9 mouse cellular contexts compared by ENCODE assay signal in the genomic region with DNA sequence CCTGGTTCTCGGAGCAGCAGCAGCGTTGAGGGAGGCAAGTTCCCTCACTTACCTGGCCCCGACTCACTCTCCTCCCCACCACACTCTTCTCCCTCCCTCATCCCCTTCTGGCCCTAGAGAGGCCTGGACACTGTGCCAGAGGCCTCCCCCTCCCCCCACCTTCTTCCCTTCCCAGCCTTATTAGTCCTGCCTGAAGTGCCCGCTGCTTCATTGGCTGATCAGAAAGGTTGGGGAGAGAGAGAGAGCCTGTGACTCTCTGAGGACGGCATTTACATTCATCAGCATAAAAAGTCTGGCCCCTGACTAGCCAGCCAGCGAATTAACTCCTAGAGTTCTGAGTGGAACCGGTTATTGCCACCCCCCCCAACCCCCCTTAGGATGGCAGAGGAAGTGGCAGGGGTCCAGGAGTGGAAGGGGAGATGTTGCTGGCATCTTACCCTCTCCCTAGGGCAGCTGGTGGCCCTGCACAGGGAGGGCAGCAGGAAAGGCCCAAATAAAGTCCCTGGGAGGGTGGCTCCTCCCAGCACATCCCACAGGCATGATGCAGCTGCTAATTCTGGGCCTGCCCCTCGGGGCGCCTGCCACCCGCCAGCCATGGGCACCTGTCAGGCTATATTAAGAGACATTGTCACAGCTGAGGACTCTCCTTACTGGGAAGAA. TPM values are rescaled to one million over a fixed set of nuclear protein-coding genes. Genes with fewer than 3 reads are reported as not detected.
DNase-seq lines count a peak whose midpoint lies in the region; ATAC-seq and TF ChIP-seq lines count a peak whose summit lies in the region.
"Had no signal": no experiment of that assay in that cellular context is flagged by ENCODE, and none has a peak within 500 bp of the region (broad histone marks: within the 10 kb centered on the region; RNA-seq: fewer than 3 reads in every experiment).

No protein-coding gene starts in this region.

- TF ChIP-seq POLR2A in heart, adult 2 months (IDR thresholded peaks at IDR 0.05; ENCODE audit: insufficient read depth, low read depth, low read length) = peak; percentile 87
- no peak for TF ChIP-seq POLR2A in small intestine, adult 2 months (IDR thresholded peaks at IDR 0.05; ENCODE audit: low read depth, low read length)

- H3K79me2 ChIP-seq in heart, adult 2 months (replicated peaks; ENCODE audit: control insufficient read depth, insufficient read depth, low read length) = no peaks in the 10 kb centered on the region

- H3K36me3 ChIP-seq in heart, adult 2 months (ENCODE audit: control insufficient read depth, insufficient read depth, low read length) = no peaks in the 10 kb centered on the region
- H3K36me3 ChIP-seq in small intestine, adult 2 months (ENCODE audit: control insufficient read depth, insufficient read depth, low read length) = no peaks in the 10 kb centered on the region

- peak; percentile 39 for DNase-seq in layer of hippocampus, adult 11-12 months (ENCODE audit: low spot score)
- no peak for DNase-seq in layer of hippocampus, postnatal 36 days
- DNase-seq in cerebellum, postnatal 36 days = peak; percentile 46 to 49
- DNase-seq in heart, adult 2 months = peak; percentile 70 to 86
- DNase-seq in kidney, postnatal 36 days = peak; percentile 16 to 43
- no peak for DNase-seq in adrenal gland, postnatal 4 days (ENCODE audit: low spot score in 2 of 2)

- peak; percentile 55 for TF ChIP-seq EP300 in heart, adult 2 months (IDR thresholded peaks at IDR 0.05; ENCODE audit: insufficient read depth, low read depth, low read length)

- H3K27me3 ChIP-seq in heart, adult 2 months (ENCODE audit: control insufficient read depth, insufficient read depth, low read length) = no peaks in the 10 kb centered on the region
- no peaks in the 10 kb centered on the region for H3K27me3 ChIP-seq in small intestine, adult 2 months (ENCODE audit: control insufficient read depth, insufficient read depth, low read length)

- H3K4me3 ChIP-seq in heart, adult 2 months = peak overlapping the region; percentile 32
- no peak overlapping the region for H3K4me3 ChIP-seq in small intestine, adult 2 months (ENCODE audit: low read depth, low read length)
- H3K4me3 ChIP-seq: megakaryocyte, embryonic 14.5 days had no signal

- peaks cover 7% of the 10 kb centered on the region for H3K4me1 ChIP-seq in heart, adult 2 months (ENCODE audit: control insufficient read depth, insufficient read depth, low read length)
- H3K4me1 ChIP-seq in small intestine, adult 2 months (ENCODE audit: control insufficient read depth, insufficient read depth, insufficient read length, low read length) = peaks cover 11% of the 10 kb centered on the region

- 32% methylated on average over 10 of the region's 10 CpGs for WGBS in heart, adult 2 months
- 69% methylated on average over 10 of the region's 10 CpGs for WGBS in small intestine, adult 2 months

- no peak for ATAC-seq in CD4-positive, CD25-positive, alpha-beta regulatory T cell, adult 4 months

- peak overlapping the region; percentile 99 for H3K27ac ChIP-seq in heart, adult 2 months
- H3K27ac ChIP-seq in small intestine, adult 2 months (ENCODE audit: insufficient read depth, low read depth, low read length) = peak overlapping the region; percentile 54; the same call in 1 of the 2 replicates

- intact Hi-C loops in heart, adult 2 months (cut with DNase I) = no loop called here

- no peak for TF ChIP-seq CTCF in heart, adult 2 months (IDR thresholded peaks at IDR 0.05)
- TF ChIP-seq CTCF in small intestine, adult 2 months (IDR thresholded peaks at IDR 0.05; ENCODE audit: extremely low read depth, insufficient read length, insufficient replicate concordance, low read depth, low read length) = no peak

- peak overlapping the region; percentile 72 for H3K9ac ChIP-seq in heart, adult 2 months (ENCODE audit: low read depth, low read length)

RNA-seq across cellular contexts. Expression of a gene that starts 4.0 kb away (rescaled TPM):
- total RNA-seq in layer of hippocampus, postnatal 36 days (2021) = 100 to 1,000 TPM; 203 to 221 TPM
- 100 to 1,000 TPM in 1 of 2 experiments, 10 to 100 TPM in 1; 88.5 to 103 TPM for total RNA-seq in heart, adult 2 months (2021)
- 45.6 and 51.1 TPM in 2 replicates for polyA plus RNA-seq in heart, adult 2 months (2012; rRNA removed)
- 4.2 and 6.5 TPM in 2 replicates for polyA plus RNA-seq in small intestine, adult 2 months (2012; rRNA removed)
- total RNA-seq in adrenal gland, postnatal 4 days (2021) = 10 to 100 TPM; 17.7 to 19.1 TPM
- polyA plus RNA-seq in CD4-positive, CD25-positive, alpha-beta regulatory T cell, adult 4 months (2017; shearing (Covaris generic)) = 1 to 10 TPM; 4.9 to 7.0 TPM

RNA-seq across cellular contexts. Expression of a gene that starts 15.8 kb away (rescaled TPM):
- total RNA-seq in layer of hippocampus, postnatal 36 days (2021) = not detected
- total RNA-seq in heart, adult 2 months (2021) = not detected
- not detected in 2 replicates for polyA plus RNA-seq in heart, adult 2 months (2012; rRNA removed)
- not detected in 2 replicates for polyA plus RNA-seq in small intestine, adult 2 months (2012; rRNA removed)
- total RNA-seq in adrenal gland, postnatal 4 days (2021) = not detected
- under 1 TPM in 1 of 2 experiments, not detected in 1; 0.48 TPM for polyA plus RNA-seq in CD4-positive, CD25-positive, alpha-beta regulatory T cell, adult 4 months (2017; shearing (Covaris generic))

RNA-seq across cellular contexts. Expression of a gene that starts 37.1 kb away (rescaled TPM):
- total RNA-seq in layer of hippocampus, postnatal 36 days (2021) = 100 to 1,000 TPM; 148 to 149 TPM
- total RNA-seq in heart, adult 2 months (2021) = 1 to 10 TPM; 5.0 to 5.8 TPM
- polyA plus RNA-seq in heart, adult 2 months (2012; rRNA removed) = 4.8 and 7.8 TPM in 2 replicates
- polyA plus RNA-seq in small intestine, adult 2 months (2012; rRNA removed) = 0.37 and 0.46 TPM in 2 replicates
- 1 to 10 TPM; 3.4 to 5.4 TPM for total RNA-seq in adrenal gland, postnatal 4 days (2021)
- under 1 TPM in 1 of 2 experiments, not detected in 1; 0.05 TPM for polyA plus RNA-seq in CD4-positive, CD25-positive, alpha-beta regulatory T cell, adult 4 months (2017; shearing (Covaris generic))

RNA-seq across cellular contexts. Expression of a gene that starts 46.7 kb away (rescaled TPM):
- 100 to 1,000 TPM; 188 to 194 TPM for total RNA-seq in layer of hippocampus, postnatal 36 days (2021)
- 100 to 1,000 TPM; 238 to 254 TPM for total RNA-seq in heart, adult 2 months (2021)
- polyA plus RNA-seq in heart, adult 2 months (2012; rRNA removed) = 127 and 204 TPM in 2 replicates
- 44.3 and 78.2 TPM in 2 replicates for polyA plus RNA-seq in small intestine, adult 2 months (2012; rRNA removed)
- 100 to 1,000 TPM; 283 to 294 TPM for total RNA-seq in adrenal gland, postnatal 4 days (2021)
- 100 to 1,000 TPM; 164 to 202 TPM for polyA plus RNA-seq in CD4-positive, CD25-positive, alpha-beta regulatory T cell, adult 4 months (2017; shearing (Covaris generic))

RNA-seq across cellular contexts. Expression of a gene that starts 56.7 kb away (rescaled TPM):
- total RNA-seq in layer of hippocampus, postnatal 36 days (2021) = 1 to 10 TPM; 8.3 to 8.9 TPM
- total RNA-seq in heart, adult 2 months (2021) = 1 to 10 TPM; 2.8 to 3.2 TPM
- polyA plus RNA-seq in heart, adult 2 months (2012; rRNA removed) = 3.9 and 4.9 TPM in 2 replicates
- polyA plus RNA-seq in small intestine, adult 2 months (2012; rRNA removed) = 3.9 and 9.5 TPM in 2 replicates
- 10 to 100 TPM; 11.7 to 14.9 TPM for total RNA-seq in adrenal gland, postnatal 4 days (2021)
- 10 to 100 TPM; 23.3 to 38.7 TPM for polyA plus RNA-seq in CD4-positive, CD25-positive, alpha-beta regulatory T cell, adult 4 months (2017; shearing (Covaris generic))

Comparison
In these comparisons a context has a peak if more than half of its experiments do, and no peak if none do; other contexts are left out.
1. DNase-seq: peak in layer of hippocampus, adult 11-12 months (single experiment), cerebellum, postnatal 36 days (2 of 2), heart, adult 2 months (2 of 2) and kidney, postnatal 36 days (2 of 2); none in layer of hippocampus, postnatal 36 days (0 of 2) and adrenal gland, postnatal 4 days (0 of 2).
2. RNA of a gene that starts 4.0 kb away (total RNA-seq): 203 to 221 TPM in layer of hippocampus, postnatal 36 days and 88.5 to 103 TPM in heart, adult 2 months; 17.7 to 19.1 TPM in adrenal gland, postnatal 4 days; every median in the first group is over 4 times any median in the second.
3. RNA of a gene that starts 37.1 kb away (total RNA-seq): 148 to 149 TPM in layer of hippocampus, postnatal 36 days; 5.0 to 5.8 TPM in heart, adult 2 months and 3.4 to 5.4 TPM in adrenal gland, postnatal 4 days; every median in the first group is over 10 times any median in the second.